Mouse (Mus musculus) erythroblast, embryonic 14.5 days (primary cell): Measurements from ENCODE around the gene Nkx1-2.

Experiments used
- GATA1 ChIP-seq: IDR thresholded peaks from 2 replicates; pipeline ENCODE4 v1.6.1; 2012; ENCODE audit warnings: low read length, inconsistent platforms, mixed read lengths
- TAL1 ChIP-seq: IDR thresholded peaks from 3 replicates; pipeline ENCODE4 v1.6.1; 2012; ENCODE audit warnings: low read length, inconsistent platforms, mixed read lengths

DNA sequence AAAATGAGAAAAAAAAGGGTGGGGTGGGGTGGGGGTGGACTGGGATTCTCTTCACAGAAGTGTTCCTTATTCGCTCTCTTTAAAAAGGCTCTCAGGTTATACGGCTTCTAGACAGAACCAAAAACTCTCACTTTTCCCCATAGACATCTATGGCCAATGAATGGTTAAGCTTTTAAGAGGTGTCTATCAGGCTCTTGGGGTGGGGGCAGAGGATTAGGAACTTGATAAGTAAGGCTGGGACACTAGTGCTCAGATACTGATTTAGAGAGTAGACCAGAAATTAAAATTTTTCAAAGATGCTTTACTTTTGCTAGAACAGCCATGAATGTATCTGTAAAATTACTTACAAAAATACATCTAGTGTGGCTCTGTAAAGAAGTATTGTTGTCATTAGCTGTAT lies 5.1 kb downstream of the Nkx1-2 start:
- TF ChIP-seq TAL1 (no peak), GATA1 (no peak)
